Mouse (Mus musculus): ENCODE results near the gene Aldh6a1. TPM values are rescaled to one million over a fixed set of nuclear protein-coding genes. Genes with fewer than 3 reads are reported as not detected.

Gene Aldh6a1
- polyA plus RNA-seq, 1 experiment from 2014 or later: 54.4 TPM

GRCm38 (mm10) chr12:84461416-84461815, 10.6 kb upstream of the Aldh6a1 start:
- WGBS: 87% methylated on average over 5 of the region's 5 CpGs
- Histone ChIP-seq H3K9ac (ENCODE audit: low read length) (no peak overlapping the region), H3K27me3 (ENCODE audit: control insufficient read depth, insufficient read depth, low read depth, low read length) (no peaks in the 10 kb centered on the region), H3K4me3 (ENCODE audit: low read length) (no peak overlapping the region), H3K4me1 (replicated peaks; ENCODE audit: control insufficient read depth, insufficient read depth, low read length) (no peaks in the 10 kb centered on the region), H3K9me3 (ENCODE audit: control insufficient read depth, low read length) (no peaks in the 10 kb centered on the region), H3K36me3 (ENCODE audit: control insufficient read depth, insufficient read depth, low read length) (peaks cover 23% of the 10 kb centered on the region), H3K4me2 (ENCODE audit: low read depth, low read length) (no peak overlapping the region), H3K27ac (ENCODE audit: low read length) (no peak overlapping the region)
- ATAC-seq (ENCODE audit: low read depth): no peak

- no peak for ATAC-seq (ENCODE audit: low read depth)
- Histone ChIP-seq H3K27ac (ENCODE audit: low read length) (no peak overlapping the region), H3K4me3 (ENCODE audit: low read length) (no peak overlapping the region), H3K27me3 (ENCODE audit: control insufficient read depth, insufficient read depth, low read depth, low read length) (no peaks in the 10 kb centered on the region), H3K4me1 (replicated peaks; ENCODE audit: control insufficient read depth, insufficient read depth, low read length) (no peaks in the 10 kb centered on the region), H3K9me3 (ENCODE audit: control insufficient read depth, low read length) (no peaks in the 10 kb centered on the region), H3K9ac (ENCODE audit: low read length) (no peak overlapping the region), H3K36me3 (ENCODE audit: control insufficient read depth, insufficient read depth, low read length) (peaks cover 23% of the 10 kb centered on the region), H3K4me2 (ENCODE audit: low read depth, low read length) (no peak overlapping the region)
- 62% methylated on average over 1 of the region's 1 CpGs for WGBS
These were observed 9.0 kb upstream of the Aldh6a1 start for GRCm38 (mm10) chr12:84459845-84460244.

DNA sequence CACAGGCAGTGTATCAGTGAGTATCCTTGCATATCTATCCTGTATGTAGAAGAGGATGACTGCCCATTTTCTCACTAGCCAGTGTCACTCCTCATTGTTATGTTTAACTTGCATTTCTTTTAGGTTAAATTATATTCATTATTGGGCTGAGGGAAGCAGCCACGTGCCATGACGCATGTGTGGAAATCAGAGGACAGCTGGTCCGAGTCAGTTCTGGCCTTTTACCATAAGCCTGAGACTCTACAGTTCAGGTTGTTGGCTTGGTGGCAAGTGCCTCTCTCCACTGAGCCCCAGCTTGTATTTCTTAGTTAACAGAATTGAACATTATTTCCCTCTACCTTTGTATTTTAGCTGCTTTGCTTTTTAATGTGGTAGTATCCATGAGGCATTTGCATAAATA, 6.1 kb upstream of the Aldh6a1 start:
- peaks cover 7% of the 10 kb centered on the region for H3K4me1 ChIP-seq (replicated peaks; ENCODE audit: control insufficient read depth, insufficient read depth, low read length)
- no peak overlapping the region for H3K27ac ChIP-seq (ENCODE audit: low read length)
- H3K9ac ChIP-seq (ENCODE audit: low read length): no peak overlapping the region
- H3K36me3 ChIP-seq (ENCODE audit: control insufficient read depth, insufficient read depth, low read length): peaks cover 13% of the 10 kb centered on the region
- no peak for ATAC-seq (ENCODE audit: low read depth)
- 87% methylated on average over 3 of the region's 3 CpGs for WGBS
- H3K4me2 ChIP-seq (ENCODE audit: low read depth, low read length): no peak overlapping the region
- no peaks in the 10 kb centered on the region for H3K27me3 ChIP-seq (ENCODE audit: control insufficient read depth, insufficient read depth, low read depth, low read length)
- no peaks in the 10 kb centered on the region for H3K9me3 ChIP-seq (ENCODE audit: control insufficient read depth, low read length)
- no peak overlapping the region for H3K4me3 ChIP-seq (ENCODE audit: low read length)

DNA sequence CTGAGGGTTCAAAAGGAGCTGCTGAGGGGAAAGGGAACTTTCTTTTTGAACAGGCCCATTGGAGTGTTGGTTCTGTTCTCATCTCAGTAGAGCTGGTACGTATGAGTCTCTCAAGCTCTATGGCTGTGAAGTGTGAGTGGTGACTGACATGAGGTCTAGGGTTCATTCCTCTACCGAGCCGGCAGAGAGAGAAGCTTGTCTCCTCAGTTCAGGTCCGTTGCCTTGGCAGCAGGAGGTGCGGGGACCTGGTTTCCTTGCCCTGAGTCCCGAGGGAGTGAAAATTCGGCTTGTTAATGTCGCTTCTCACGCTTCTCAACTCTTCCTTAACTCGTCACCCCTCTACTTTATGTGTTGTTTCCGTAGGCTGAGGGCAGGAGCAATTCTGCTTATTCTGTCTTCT, 997 bp upstream of the Aldh6a1 start:
- no peaks in the 10 kb centered on the region for H3K27me3 ChIP-seq (ENCODE audit: control insufficient read depth, insufficient read depth, low read depth, low read length)
- peaks cover 14% of the 10 kb centered on the region for H3K4me1 ChIP-seq (replicated peaks; ENCODE audit: control insufficient read depth, insufficient read depth, low read length)
- H3K4me2 ChIP-seq (ENCODE audit: low read depth, low read length): peak overlapping the region; percentile 95
- no peaks in the 10 kb centered on the region for H3K9me3 ChIP-seq (ENCODE audit: control insufficient read depth, low read length)
- ATAC-seq (ENCODE audit: low read depth): no peak
- 1% methylated on average over 11 of the region's 11 CpGs for WGBS
- H3K27ac ChIP-seq (ENCODE audit: low read length): peak overlapping the region; percentile 71
- H3K36me3 ChIP-seq (ENCODE audit: control insufficient read depth, insufficient read depth, low read length): no peaks in the 10 kb centered on the region; the same call in 1 of the 2 replicates
- H3K4me3 ChIP-seq (ENCODE audit: low read length): peak overlapping the region; percentile 87
- H3K9ac ChIP-seq (ENCODE audit: low read length): peak overlapping the region; percentile 65

- 0% methylated on average over 6 of the region's 6 CpGs for WGBS
- ATAC-seq (ENCODE audit: low read depth): 0 out of 2 replicates have a peak, but pooled peaks have one; percentile 0
- H3K9me3 ChIP-seq (ENCODE audit: control insufficient read depth, low read length): no peaks in the 10 kb centered on the region
These were observed 470 bp downstream of the Aldh6a1 start for GRCm38 (mm10) chr12:84450351-84450717.

DNA sequence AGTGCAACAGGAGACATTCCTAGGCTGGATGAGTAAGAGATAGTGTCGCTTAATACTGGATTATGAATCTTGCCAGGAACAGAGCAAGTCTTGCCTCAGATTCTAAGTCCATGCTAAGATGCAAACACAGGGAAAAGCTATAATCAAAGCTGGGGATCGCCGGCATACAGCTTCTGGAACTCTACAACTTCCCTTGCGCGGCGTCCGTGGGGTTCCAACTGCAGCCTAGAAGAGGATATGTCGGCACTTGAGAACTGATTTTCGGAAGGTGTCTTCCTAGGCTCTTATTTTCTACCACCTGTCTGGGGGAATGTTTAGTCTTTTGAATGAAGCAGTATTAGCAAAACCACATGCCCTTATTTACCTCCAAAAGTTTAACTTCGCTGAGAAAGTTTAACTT, 917 bp downstream of the Aldh6a1 start:
- ATAC-seq (ENCODE audit: low read depth): no peak
- H3K4me1 ChIP-seq (replicated peaks; ENCODE audit: control insufficient read depth, insufficient read depth, low read length): peaks cover 14% of the 10 kb centered on the region
- H3K9me3 ChIP-seq (ENCODE audit: control insufficient read depth, low read length): no peaks in the 10 kb centered on the region
- H3K9ac ChIP-seq (ENCODE audit: low read length): peak overlapping the region; percentile 70
- H3K4me2 ChIP-seq (ENCODE audit: low read depth, low read length): peak overlapping the region; percentile 63
- WGBS: 47% methylated on average over 10 of the region's 10 CpGs
- no peaks in the 10 kb centered on the region for H3K36me3 ChIP-seq (ENCODE audit: control insufficient read depth, insufficient read depth, low read length)
- no peaks in the 10 kb centered on the region for H3K27me3 ChIP-seq (ENCODE audit: control insufficient read depth, insufficient read depth, low read depth, low read length)
- no peak overlapping the region; the same call in 1 of the 2 replicates for H3K27ac ChIP-seq (ENCODE audit: low read length)
- peak overlapping the region; percentile 87 for H3K4me3 ChIP-seq (ENCODE audit: low read length)

More at GRCm38 (mm10) chr12:84450351-84450717, 470 bp downstream of the Aldh6a1 start:
- H3K9ac ChIP-seq (ENCODE audit: low read length): peak overlapping the region; percentile 70
- H3K4me2 ChIP-seq (ENCODE audit: low read depth, low read length): peak overlapping the region; percentile 63
- peak overlapping the region; percentile 36 for H3K27ac ChIP-seq (ENCODE audit: low read length)
- no peaks in the 10 kb centered on the region for H3K36me3 ChIP-seq (ENCODE audit: control insufficient read depth, insufficient read depth, low read length)
- peak overlapping the region; percentile 87 for H3K4me3 ChIP-seq (ENCODE audit: low read length)
- peaks cover 14% of the 10 kb centered on the region for H3K4me1 ChIP-seq (replicated peaks; ENCODE audit: control insufficient read depth, insufficient read depth, low read length)
- no peaks in the 10 kb centered on the region for H3K27me3 ChIP-seq (ENCODE audit: control insufficient read depth, insufficient read depth, low read depth, low read length)

DNA sequence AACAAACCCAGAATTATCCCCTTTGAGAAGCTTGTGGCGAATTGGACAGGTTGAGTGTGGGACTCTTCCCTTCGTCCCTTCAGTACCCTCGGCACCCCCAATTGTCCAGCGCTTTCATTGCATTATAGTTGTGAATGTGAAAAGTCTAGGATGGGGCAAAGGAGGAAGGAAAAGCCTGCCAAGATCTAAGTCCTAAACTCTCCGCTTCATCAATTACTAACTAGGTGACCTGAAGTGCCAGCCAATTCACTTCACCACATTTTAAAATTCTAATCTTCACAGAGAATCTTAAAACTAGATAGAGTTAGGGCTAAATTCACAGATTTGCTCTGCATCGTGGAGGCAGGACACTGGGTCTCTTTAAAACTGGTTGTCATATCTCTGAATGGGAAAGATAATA, 2.6 kb downstream of the Aldh6a1 start:
- WGBS: 80% methylated on average over 6 of the region's 6 CpGs
- ATAC-seq (ENCODE audit: low read depth): no peak
- no peaks in the 10 kb centered on the region for H3K9me3 ChIP-seq (ENCODE audit: control insufficient read depth, low read length)

DNA sequence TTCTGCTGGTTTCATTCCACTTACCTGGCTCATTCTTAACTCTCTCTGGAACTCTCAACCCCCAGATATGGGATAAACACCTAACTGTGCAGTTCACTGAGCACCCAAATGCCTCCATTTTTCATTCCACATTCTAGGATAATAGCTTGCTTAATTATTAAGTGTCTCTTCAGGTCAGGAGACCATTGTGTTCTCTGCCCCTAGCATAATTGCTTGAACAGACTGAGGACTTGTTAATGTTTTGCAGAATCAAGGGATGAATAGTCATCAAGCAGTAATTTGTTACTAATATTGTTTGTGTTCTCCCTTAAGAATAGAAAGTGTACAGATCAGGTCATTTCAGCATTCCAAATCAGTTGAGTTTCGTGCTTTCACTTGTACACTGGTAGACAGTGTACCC, 3.4 kb downstream of the Aldh6a1 start:
- no peak overlapping the region for H3K4me2 ChIP-seq (ENCODE audit: low read depth, low read length)
- H3K4me3 ChIP-seq (ENCODE audit: low read length): no peak overlapping the region
- WGBS: 67% methylated on average over 1 of the region's 1 CpGs
- no peaks in the 10 kb centered on the region for H3K27me3 ChIP-seq (ENCODE audit: control insufficient read depth, insufficient read depth, low read depth, low read length)
- ATAC-seq (ENCODE audit: low read depth): no peak
- no peak overlapping the region for H3K27ac ChIP-seq (ENCODE audit: low read length)
- H3K9ac ChIP-seq (ENCODE audit: low read length): no peak overlapping the region
- H3K36me3 ChIP-seq (ENCODE audit: control insufficient read depth, insufficient read depth, low read length): no peaks in the 10 kb centered on the region
- H3K9me3 ChIP-seq (ENCODE audit: control insufficient read depth, low read length): no peaks in the 10 kb centered on the region
- peaks cover 11% of the 10 kb centered on the region for H3K4me1 ChIP-seq (replicated peaks; ENCODE audit: control insufficient read depth, insufficient read depth, low read length)

More for the DNA sequence above, 2.6 kb downstream of the Aldh6a1 start:
- H3K27me3 ChIP-seq (ENCODE audit: control insufficient read depth, insufficient read depth, low read depth, low read length): no peaks in the 10 kb centered on the region
- no peak overlapping the region for H3K27ac ChIP-seq (ENCODE audit: low read length)
- no peaks in the 10 kb centered on the region for H3K36me3 ChIP-seq (ENCODE audit: control insufficient read depth, insufficient read depth, low read length)
- peaks cover 14% of the 10 kb centered on the region for H3K4me1 ChIP-seq (replicated peaks; ENCODE audit: control insufficient read depth, insufficient read depth, low read length)
- no peak overlapping the region for H3K4me2 ChIP-seq (ENCODE audit: low read depth, low read length)
- H3K9ac ChIP-seq (ENCODE audit: low read length): no peak overlapping the region
- no peak overlapping the region for H3K4me3 ChIP-seq (ENCODE audit: low read length)

DNA sequence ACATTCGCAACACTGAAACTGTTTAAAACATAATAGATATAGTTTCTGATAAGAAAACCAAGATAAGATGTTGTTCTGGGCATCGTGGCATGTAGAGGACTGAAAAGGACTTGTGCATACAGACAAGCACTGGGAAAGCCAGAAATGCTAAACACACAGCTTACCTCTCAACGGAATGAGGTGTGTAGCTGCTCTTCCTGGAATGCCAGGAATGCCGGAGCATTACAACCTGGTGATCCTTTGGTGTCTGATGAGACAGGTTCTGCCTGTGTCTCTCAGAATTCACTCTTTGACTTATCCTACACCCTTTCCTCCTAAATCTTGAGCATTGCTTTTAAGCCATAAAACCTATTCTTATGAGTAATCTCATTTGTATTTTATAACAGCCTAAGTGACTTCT, 8.3 kb downstream of the Aldh6a1 start:
- Histone ChIP-seq H3K27ac (ENCODE audit: low read length) (no peak overlapping the region), H3K27me3 (ENCODE audit: control insufficient read depth, insufficient read depth, low read depth, low read length) (no peaks in the 10 kb centered on the region), H3K4me3 (ENCODE audit: low read length) (no peak overlapping the region), H3K9ac (ENCODE audit: low read length) (no peak overlapping the region), H3K4me1 (replicated peaks; ENCODE audit: control insufficient read depth, insufficient read depth, low read length) (no peaks in the 10 kb centered on the region), H3K4me2 (ENCODE audit: low read depth, low read length) (no peak overlapping the region), H3K36me3 (ENCODE audit: control insufficient read depth, insufficient read depth, low read length) (no peaks in the 10 kb centered on the region), H3K9me3 (ENCODE audit: control insufficient read depth, low read length) (no peaks in the 10 kb centered on the region)
- WGBS: 66% methylated on average over 4 of the region's 4 CpGs
- ATAC-seq (ENCODE audit: low read depth): no peak

GRCm38 (mm10) chr12:84438697-84439096, 12.1 kb downstream of the Aldh6a1 start:
- 28% methylated on average over 2 of the region's 2 CpGs for WGBS
- ATAC-seq (ENCODE audit: low read depth): no peak
- Histone ChIP-seq H3K27me3 (ENCODE audit: control insufficient read depth, insufficient read depth, low read depth, low read length) (no peaks in the 10 kb centered on the region), H3K36me3 (ENCODE audit: control insufficient read depth, insufficient read depth, low read length) (no peaks in the 10 kb centered on the region), H3K4me3 (ENCODE audit: low read length) (no peak overlapping the region), H3K9ac (ENCODE audit: low read length) (no peak overlapping the region), H3K4me2 (ENCODE audit: low read depth, low read length) (no peak overlapping the region), H3K9me3 (ENCODE audit: control insufficient read depth, low read length) (no peaks in the 10 kb centered on the region), H3K4me1 (replicated peaks; ENCODE audit: control insufficient read depth, insufficient read depth, low read length) (no peaks in the 10 kb centered on the region), H3K27ac (ENCODE audit: low read length) (no peak overlapping the region)

All from lung, embryonic 16.5 days (tissue).